Mouse (Mus musculus) duodenum, adult 2 months (tissue): ENCODE results near the gene Gm49398. TPM values are rescaled to one million over a fixed set of nuclear protein-coding genes. Genes with fewer than 3 reads are reported as not detected.

Experiments
- polyA plus RNA-seq: library from polyadenylated mRNA; depleted of rRNA; stranded (reverse); fragments of >200 nt; gene quantifications from 2 replicates; pipeline ENCODE4 v1.2.3, GENCODE M21; 2012; ENCODE audit warnings: low replicate concordance; rRNA removed

The Gm49398 gene
- polyA plus RNA-seq = not detected in 2 replicates

DNA sequence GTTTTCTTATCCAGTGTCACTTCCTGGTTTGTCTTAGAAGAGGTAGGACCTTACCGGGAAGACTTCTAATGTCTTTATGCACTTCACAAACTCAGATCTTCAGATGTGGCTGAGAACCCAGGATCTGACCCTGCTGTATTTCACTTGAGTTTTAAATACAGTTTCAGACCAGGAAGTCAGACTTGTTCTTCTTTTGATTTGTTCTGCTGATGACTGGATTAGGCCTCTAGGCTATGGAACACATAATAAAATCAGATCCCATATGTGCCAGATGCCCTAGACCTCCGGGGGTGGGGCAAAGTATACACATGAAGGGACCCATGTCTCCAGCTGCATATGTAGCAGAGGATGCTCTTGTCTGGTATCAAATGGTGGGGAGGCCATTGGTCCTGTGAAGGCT, at the start of gene Gm49398:
Gene Gm49398, minus strand, starts transcription at position 101 of the 400 bp plus-strand sequence.

DNA sequence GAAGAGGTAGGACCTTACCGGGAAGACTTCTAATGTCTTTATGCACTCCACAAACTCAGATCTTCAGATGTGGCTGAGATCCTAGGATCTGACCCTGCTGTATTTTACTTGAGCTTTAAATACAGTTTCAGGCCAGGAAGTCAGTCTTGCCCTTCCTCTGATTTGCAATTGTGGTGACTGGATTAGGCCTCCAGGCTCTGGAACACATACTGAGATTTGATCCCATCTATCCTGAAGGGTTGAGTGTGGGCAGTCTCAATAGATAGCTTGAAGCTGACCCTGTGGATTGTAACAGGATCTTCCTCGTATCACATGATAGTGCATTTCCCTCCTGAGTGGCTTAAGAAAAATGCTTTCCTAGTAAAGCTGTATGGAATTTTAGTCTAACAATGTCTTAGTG, 33.4 kb downstream of the Gm49398 start, which contains the start of gene Cts8:
Gene Cts8, minus strand, starts transcription at position 101 of the 400 bp plus-strand sequence.

DNA sequence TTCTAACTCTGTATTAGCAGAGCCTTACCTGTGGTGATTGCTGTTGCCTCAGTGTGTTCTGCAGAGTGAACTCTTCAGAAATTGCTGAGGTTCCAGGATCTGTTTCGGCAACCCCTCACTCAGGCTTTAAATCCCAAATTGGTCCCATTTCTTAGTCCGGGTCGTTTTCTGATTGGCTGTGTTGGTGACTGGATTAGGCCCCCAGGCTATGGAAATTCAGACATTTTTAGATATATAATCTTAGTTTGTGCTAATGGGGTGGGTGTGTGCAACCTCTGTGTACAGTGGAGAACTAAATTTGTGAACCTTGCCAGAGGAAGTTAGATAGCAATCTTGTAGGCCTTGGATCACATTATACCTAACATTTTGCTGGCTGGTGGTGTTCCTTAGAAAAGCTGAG, 85.3 kb downstream of the Gm49398 start, which contains the start of gene Cts6:
Gene Cts6, minus strand, starts transcription at position 101 of the 400 bp plus-strand sequence.

Other genes with a start within 250 kb of the Gm49398 start
- gene Ctsq, start 248.2 kb downstream of the Gm49398 start, polyA plus RNA-seq = not detected in 2 replicates
- gene Ctsr, start 124.6 kb downstream of the Gm49398 start, polyA plus RNA-seq = not detected in 2 replicates
- not detected in 2 replicates for gene Cts6, start 85.4 kb downstream of the Gm49398 start, polyA plus RNA-seq
- gene Cts8, start 33.5 kb downstream of the Gm49398 start, polyA plus RNA-seq = not detected in 2 replicates
- gene Cts7, start 69.4 kb upstream of the Gm49398 start, polyA plus RNA-seq = not detected in 2 replicates